9 mouse cellular contexts compared by ENCODE assay signal in the genomic region with DNA sequence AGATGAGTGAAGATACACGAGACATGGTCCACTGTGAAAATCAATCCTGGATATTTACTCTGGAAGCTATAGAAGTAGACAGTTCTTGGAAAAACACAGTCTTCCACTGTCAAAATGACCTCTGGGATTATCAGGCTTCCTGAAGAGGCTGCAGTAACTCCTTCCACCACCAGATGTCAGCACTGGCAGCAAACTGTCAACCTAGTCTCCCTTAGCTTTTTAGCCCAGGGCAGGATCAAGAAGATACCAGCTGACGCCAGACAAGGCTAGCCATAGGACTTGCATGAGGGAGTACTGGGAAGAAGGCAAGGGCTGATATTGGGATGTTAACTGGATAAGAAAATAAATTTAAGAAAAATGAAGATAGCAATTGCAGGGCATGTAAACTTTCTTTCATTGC. TPM values are rescaled to one million over a fixed set of nuclear protein-coding genes. Genes with fewer than 3 reads are reported as not detected.
DNase-seq lines count a peak whose midpoint lies in the region; ATAC-seq and TF ChIP-seq lines count a peak whose summit lies in the region.
"Had no signal": no experiment of that assay in that cellular context is flagged by ENCODE, and none has a peak within 500 bp of the region (broad histone marks: within the 10 kb centered on the region; RNA-seq: fewer than 3 reads in every experiment).

No protein-coding gene starts in this region.

- H3K4me3 ChIP-seq in CH12.LX (replicated peaks in 1 of 3; ENCODE audit: low read depth in 2 of 3, low read length in 2 of 3, poor library complexity in 1 of 3): no peak overlapping the region
- H3K4me3 ChIP-seq in forebrain, embryonic 13.5 days: no peak overlapping the region
- no peak overlapping the region for H3K4me3 ChIP-seq in intestine, postnatal 0 days (ENCODE audit: low read depth, low read length)
- no peak overlapping the region for H3K4me3 ChIP-seq in liver, embryonic 15.5 days (replicated peaks)
- H3K4me3 ChIP-seq: erythroblast, embryonic 14.5 days had no signal

- no peaks in the 10 kb centered on the region for H3K9me3 ChIP-seq in CH12.LX (replicated peaks; ENCODE audit: low read length)
- H3K9me3 ChIP-seq in forebrain, embryonic 13.5 days (replicated peaks): no peaks in the 10 kb centered on the region
- H3K9me3 ChIP-seq in intestine, postnatal 0 days (ENCODE audit: control insufficient read depth): no peaks in the 10 kb centered on the region
- H3K9me3 ChIP-seq in liver, embryonic 15.5 days (replicated peaks): no peaks in the 10 kb centered on the region

- H3K79me2 ChIP-seq in CH12.LX (replicated peaks; ENCODE audit: control insufficient read depth, extremely low read depth, insufficient read depth, poor library complexity, severe bottlenecking): no peaks in the 10 kb centered on the region

- WGBS in forebrain, embryonic 13.5 days: 4% methylated on average over 2 of the region's 2 CpGs
- WGBS in intestine, postnatal 0 days: 7% methylated on average over 2 of the region's 2 CpGs
- WGBS in liver, embryonic 15.5 days (ENCODE audit: insufficient replicate concordance): 6% methylated on average over 2 of the region's 2 CpGs

- no peaks in the 10 kb centered on the region for H3K4me1 ChIP-seq in CH12.LX (ENCODE audit: control insufficient read depth in 1 of 2, insufficient read depth in 2 of 2)
- H3K4me1 ChIP-seq in forebrain, embryonic 13.5 days: peaks cover 25% of the 10 kb centered on the region
- H3K4me1 ChIP-seq in intestine, postnatal 0 days (replicated peaks; ENCODE audit: control insufficient read depth, insufficient read depth, low read length): no peaks in the 10 kb centered on the region
- H3K4me1 ChIP-seq in liver, embryonic 15.5 days (replicated peaks): peaks cover 57% of the 10 kb centered on the region

- H3K4me2 ChIP-seq in CH12.LX (ENCODE audit: insufficient read depth, low read depth, poor library complexity, severe bottlenecking): no peak overlapping the region
- H3K4me2 ChIP-seq in forebrain, embryonic 13.5 days: no peak overlapping the region
- no peak overlapping the region for H3K4me2 ChIP-seq in intestine, postnatal 0 days (replicated peaks; ENCODE audit: low read depth)
- no peak overlapping the region for H3K4me2 ChIP-seq in liver, embryonic 15.5 days

- peak; percentile 81 for ATAC-seq in cerebellum, adult (ENCODE audit: insufficient number of reproducible peaks, low FRiP score, low TSS enrichment)
- peak; percentile 54; the same call in 1 of the 2 replicates for ATAC-seq in forebrain, embryonic 13.5 days
- no peak for ATAC-seq in intestine, postnatal 0 days
- peak; percentile 56 for ATAC-seq in liver, embryonic 15.5 days (ENCODE audit: insufficient read depth)

- dilution Hi-C loops in CH12.LX (cut with MboI; ENCODE audit: extremely low pct_ligation_motif_present, extremely low pct_unique_long_range_greater_than_20kb, low sequenced_read_pairs): no loop called here

- H3K36me3 ChIP-seq in CH12.LX (replicated peaks in 1 of 2; ENCODE audit: control insufficient read depth in 1 of 2, insufficient read depth in 1 of 2, low read length in 1 of 2): no peaks in the 10 kb centered on the region
- peaks cover 68% of the 10 kb centered on the region for H3K36me3 ChIP-seq in forebrain, embryonic 13.5 days (ENCODE audit: poor library complexity, severe bottlenecking)
- H3K36me3 ChIP-seq in intestine, postnatal 0 days (ENCODE audit: control insufficient read depth, insufficient read depth): no peaks in the 10 kb centered on the region
- H3K36me3 ChIP-seq in liver, embryonic 15.5 days (replicated peaks): no peaks in the 10 kb centered on the region

- peak; percentile 77 to 91 for TF ChIP-seq CTCF in CH12.LX (conservative IDR thresholded peaks at IDR 0.05 in 1 of 2, IDR thresholded peaks at IDR 0.05 in 1 of 2; ENCODE audit: low read depth in 2 of 2, low read length in 2 of 2)
- peak; percentile 91 for TF ChIP-seq CTCF in intestine, postnatal 0 days (IDR thresholded peaks at IDR 0.05; ENCODE audit: low read depth)

- in situ Hi-C loops in CH12.LX (cut with MboI; ENCODE audit: low pct_ligation_motif_present, low pct_unique_long_range_greater_than_20kb, low sequenced_read_pairs): loop anchor here (5.0 kb wide), 1 partner anchor 48 kb away; no protein-coding TSS in a partner anchor

- TF ChIP-seq EP300 in CH12.LX (IDR thresholded peaks at IDR 0.05; ENCODE audit: low read length): no peak

- H3K9ac ChIP-seq in CH12.LX (ENCODE audit: insufficient read depth, low read depth): no peak overlapping the region
- no peak overlapping the region for H3K9ac ChIP-seq in forebrain, embryonic 13.5 days
- H3K9ac ChIP-seq in intestine, postnatal 0 days (ENCODE audit: low read depth, low read length): no peak overlapping the region
- no peak overlapping the region for H3K9ac ChIP-seq in liver, embryonic 15.5 days

- peak; percentile 63 for TF ChIP-seq RAD21 in CH12.LX (IDR thresholded peaks at IDR 0.05; ENCODE audit: low read depth, low read length)

- H3K27ac ChIP-seq in CH12.LX (ENCODE audit: insufficient read depth, low read depth): no peak overlapping the region
- H3K27ac ChIP-seq in forebrain, embryonic 13.5 days: no peak overlapping the region
- no peak overlapping the region for H3K27ac ChIP-seq in intestine, postnatal 0 days (ENCODE audit: low read depth, low read length)
- H3K27ac ChIP-seq in liver, embryonic 15.5 days (replicated peaks): no peak overlapping the region

- no peaks in the 10 kb centered on the region for H3K27me3 ChIP-seq in CH12.LX (replicated peaks)
- no peaks in the 10 kb centered on the region for H3K27me3 ChIP-seq in forebrain, embryonic 13.5 days
- no peaks in the 10 kb centered on the region for H3K27me3 ChIP-seq in intestine, postnatal 0 days (replicated peaks; ENCODE audit: control insufficient read depth, insufficient read depth, low read length)
- peaks cover 6% of the 10 kb centered on the region; the same call in 1 of the 2 replicates for H3K27me3 ChIP-seq in liver, embryonic 15.5 days

- TF ChIP-seq POLR2A in CH12.LX (IDR thresholded peaks at IDR 0.05; ENCODE audit: low read depth, low read length): no peak

- DNase-seq in 3T3-L1 (ENCODE audit: low read depth, low spot score) (peak; percentile 50), CH12.LX (ENCODE audit: extremely low read depth) (peak; percentile 61)
- DNase-seq in neural tube, embryonic 10.5 days (ENCODE audit: extremely low spot score, low spot score): peak; percentile 74
- DNase-seq in thymus, postnatal 25 days: peak; percentile 24

TF ChIP-seq in CH12.LX, 34 proteins besides CTCF, POLR2A, EP300 and RAD21:
- TF ChIP-seq GABPA (IDR thresholded peaks at IDR 0.05; ENCODE audit: insufficient replicate concordance, low read depth, low read length) (no peak), SMC3 (IDR thresholded peaks at IDR 0.05; ENCODE audit: low read depth, low read length) (peak; percentile 94), JUND (conservative IDR thresholded peaks at IDR 0.05; ENCODE audit: low read depth, low read length) (no peak), NELFE (IDR thresholded peaks at IDR 0.05; ENCODE audit: low read depth, low read length) (peak; percentile 40; the same call in 1 of the 2 replicates)

RNA-seq across cellular contexts. Expression of a gene that starts 6.0 kb away (rescaled TPM):
- not detected in 2 replicates for total RNA-seq in CH12.LX (2012; rRNA removed)
- total RNA-seq in CH12.LX (2014; rRNA removed): not detected in 2 replicates
- polyA plus RNA-seq in CH12.LX (2012; ENCODE audit: insufficient read length, low read depth): not detected in 2 replicates
- 8.0 and 10.3 TPM in 2 replicates for polyA plus RNA-seq in forebrain, embryonic 13.5 days (2015; fragmentation: Nextera tagmentation; extraction: Ambion mirVana)
- 0.66 and 1.5 TPM in 2 replicates for polyA plus RNA-seq in intestine, postnatal 0 days (2015; fragmentation: Nextera tagmentation; extraction: Ambion mirVana)
- polyA plus RNA-seq in liver, embryonic 15.5 days (2015; fragmentation: Nextera tagmentation; extraction: Ambion mirVana): 74.7 and 83.3 TPM in 2 replicates

RNA-seq across cellular contexts. Expression of a gene that starts 11.1 kb away (rescaled TPM):
- 59.7 and 59.8 TPM in 2 replicates for total RNA-seq in CH12.LX (2012; rRNA removed)
- 117 and 130 TPM in 2 replicates for total RNA-seq in CH12.LX (2014; rRNA removed)
- polyA plus RNA-seq in CH12.LX (2012; ENCODE audit: insufficient read length, low read depth): 83.7 and 87.0 TPM in 2 replicates
- polyA plus RNA-seq in forebrain, embryonic 13.5 days (2015; fragmentation: Nextera tagmentation; extraction: Ambion mirVana): 7.3 and 7.6 TPM in 2 replicates
- 2.0 and 3.1 TPM in 2 replicates for polyA plus RNA-seq in intestine, postnatal 0 days (2015; fragmentation: Nextera tagmentation; extraction: Ambion mirVana)
- polyA plus RNA-seq in liver, embryonic 15.5 days (2015; fragmentation: Nextera tagmentation; extraction: Ambion mirVana): 3.3 and 4.2 TPM in 2 replicates

RNA-seq across cellular contexts. Expression of a gene that starts 28.0 kb away (rescaled TPM):
- not detected in 2 replicates for total RNA-seq in CH12.LX (2012; rRNA removed)
- total RNA-seq in CH12.LX (2014; rRNA removed): not detected in 2 replicates
- not detected in 2 replicates for polyA plus RNA-seq in CH12.LX (2012; ENCODE audit: insufficient read length, low read depth)
- polyA plus RNA-seq in forebrain, embryonic 13.5 days (2015; fragmentation: Nextera tagmentation; extraction: Ambion mirVana): 17.5 and 20.1 TPM in 2 replicates
- 0.85 and 1.2 TPM in 2 replicates for polyA plus RNA-seq in intestine, postnatal 0 days (2015; fragmentation: Nextera tagmentation; extraction: Ambion mirVana)
- 1.7 and 2.0 TPM in 2 replicates for polyA plus RNA-seq in liver, embryonic 15.5 days (2015; fragmentation: Nextera tagmentation; extraction: Ambion mirVana)

Comparison
In these comparisons a context has a peak if more than half of its experiments do, and no peak if none do; other contexts are left out.
1. DNase-seq: peak in every context shown above with its lines; median percentile 74 in neural tube, embryonic 10.5 days; 61 in CH12.LX; 50 in 3T3-L1; 24 in thymus, postnatal 25 days.